Mouse (Mus musculus) olfactory bulb, adult 2 months (tissue): ENCODE results near the gene Trrap.

Source experiments
- CTCF ChIP-seq: fragments of 200-500 bp; IDR thresholded peaks from 2 replicates; pipeline ENCODE4 v1.5.1; 2012; ENCODE audit warnings: low read depth, mild to moderate bottlenecking, low read length, moderate library complexity; ENCODE audit not compliant: insufficient read depth
- POLR2A ChIP-seq: fragments of 200-500 bp; IDR thresholded peaks from 2 replicates; pipeline ENCODE4 v1.6.1; 2012; ENCODE audit warnings: mild to moderate bottlenecking, low read depth, low read length, moderate library complexity; ENCODE audit not compliant: insufficient read depth

GRCm38 (mm10) chr5:144870782-144871181, 103.2 kb downstream of the Trrap start:
- TF ChIP-seq POLR2A, result no peak
- no peak for TF ChIP-seq CTCF
